In genomic region chr4:62385439-62385838, GRCm38 (mm10) we compare ENCODE assay signal across 27 mouse cellular contexts. TPM values are rescaled to one million over a fixed set of nuclear protein-coding genes. Genes with fewer than 3 reads are reported as not detected.
DNase-seq lines count a peak whose midpoint lies in the region; ATAC-seq and TF ChIP-seq lines count a peak whose summit lies in the region.
"Had no signal": no experiment of that assay in that cellular context is flagged by ENCODE, and none has a peak within 500 bp of the region (broad histone marks: within the 10 kb centered on the region; RNA-seq: fewer than 3 reads in every experiment).

No protein-coding gene starts in this region.

- H3K9ac ChIP-seq in limb, embryonic 13.5 days, result no peak overlapping the region
- H3K9ac ChIP-seq: embryonic facial prominence, embryonic 12.5 days; embryonic facial prominence, embryonic 15.5 days; forebrain, postnatal 0 days; heart, embryonic 13.5 days; hindbrain, embryonic 14.5 days had no signal

- no peak overlapping the region for H3K27ac ChIP-seq in limb, embryonic 13.5 days
- H3K27ac ChIP-seq in limb, embryonic 10.5 days, result no peak overlapping the region
- H3K27ac ChIP-seq: embryonic facial prominence, embryonic 12.5 days; embryonic facial prominence, embryonic 15.5 days; heart, adult 2 months; heart, embryonic 10.5 days; heart, embryonic 13.5 days; hindbrain, embryonic 14.5 days; hindbrain, postnatal 0 days had no signal

- peak; percentile 33 for TF ChIP-seq POLR2A in myocyte (IDR thresholded peaks at IDR 0.05; ENCODE audit: insufficient read length, low read depth)

- 0 out of 2 replicates have a peak, but pooled peaks have one; percentile 40 for ATAC-seq in limb, embryonic 13.5 days (ENCODE audit: low FRiP score, low read depth)
- ATAC-seq: CD4-positive, CD25-positive, alpha-beta regulatory T cell, adult 4 months; forebrain, embryonic 14.5 days; forebrain, postnatal 0 days; hindbrain, postnatal 0 days had no signal

- no peak for DNase-seq in limb, embryonic 10.5 days (ENCODE audit: low spot score)
- DNase-seq in right cerebral cortex, adult 2 months (ENCODE audit: low spot score in 2 of 2), result peak; percentile 21 to 38
- no peak for DNase-seq in right cerebral cortex, postnatal 4 days
- no peak for DNase-seq in cerebellum, adult 9-11 months
- DNase-seq: adrenal gland, adult 8-10 months; adrenal gland, postnatal 25 days; cerebellum, adult 18-20 months; cerebellum, adult 9-10 months; cerebellum, postnatal 25 days; forebrain, postnatal 0 days; gastrocnemius, postnatal 10 days; gastrocnemius, postnatal 36 days; heart, adult 2 months; heart, postnatal 14 days; heart, postnatal 4 days had no signal

- H3K4me1 ChIP-seq in limb, embryonic 13.5 days, result no peaks in the 10 kb centered on the region
- H3K4me1 ChIP-seq in limb, embryonic 10.5 days, result no peaks in the 10 kb centered on the region
- H3K4me1 ChIP-seq: embryonic facial prominence, embryonic 12.5 days; embryonic facial prominence, embryonic 15.5 days; heart, embryonic 10.5 days had no signal

- H3K27me3 ChIP-seq in limb, embryonic 13.5 days, result no peaks in the 10 kb centered on the region
- H3K27me3 ChIP-seq in limb, embryonic 10.5 days (ENCODE audit: low read depth, poor library complexity, severe bottlenecking), result no peaks in the 10 kb centered on the region
- H3K27me3 ChIP-seq in myocyte (ENCODE audit: control insufficient read depth, insufficient read depth, insufficient read length), result no peaks in the 10 kb centered on the region
- H3K27me3 ChIP-seq: embryonic facial prominence, embryonic 12.5 days; embryonic facial prominence, embryonic 15.5 days; heart, embryonic 13.5 days had no signal

- H3K9me3 ChIP-seq in limb, embryonic 13.5 days, result no peaks in the 10 kb centered on the region
- H3K9me3 ChIP-seq in limb, embryonic 10.5 days (replicated peaks), result no peaks in the 10 kb centered on the region
- H3K9me3 ChIP-seq: embryonic facial prominence, embryonic 12.5 days; embryonic facial prominence, embryonic 15.5 days; heart, embryonic 10.5 days; heart, embryonic 13.5 days had no signal

- H3K4me2 ChIP-seq in limb, embryonic 13.5 days (replicated peaks), result no peak overlapping the region
- H3K4me2 ChIP-seq in myocyte (ENCODE audit: low read depth), result no peak overlapping the region
- H3K4me2 ChIP-seq: embryonic facial prominence, embryonic 12.5 days; embryonic facial prominence, embryonic 15.5 days; heart, embryonic 13.5 days; hindbrain, embryonic 14.5 days had no signal

- H3K79me2 ChIP-seq in myocyte (ENCODE audit: control insufficient read depth, insufficient read depth), result no peaks in the 10 kb centered on the region

- peaks cover 47% of the 10 kb centered on the region for H3K36me3 ChIP-seq in limb, embryonic 13.5 days
- peaks cover 52% of the 10 kb centered on the region for H3K36me3 ChIP-seq in limb, embryonic 10.5 days
- peaks cover 18% of the 10 kb centered on the region for H3K36me3 ChIP-seq in myocyte (ENCODE audit: control insufficient read depth, insufficient read depth)

- WGBS in limb, embryonic 13.5 days, result 93% methylated on average over 7 of the region's 7 CpGs
- 93% methylated on average over 7 of the region's 7 CpGs for WGBS in limb, embryonic 10.5 days

- H3ac ChIP-seq in myocyte (ENCODE audit: control insufficient read depth, insufficient read length), result no peak overlapping the region

- no peak overlapping the region for H3K4me3 ChIP-seq in limb, embryonic 13.5 days
- no peak overlapping the region for H3K4me3 ChIP-seq in limb, embryonic 10.5 days
- H3K4me3 ChIP-seq in myocyte, result no peak overlapping the region
- H3K4me3 ChIP-seq: embryonic facial prominence, embryonic 12.5 days; embryonic facial prominence, embryonic 15.5 days; heart, adult 2 months; heart, embryonic 10.5 days; heart, embryonic 13.5 days had no signal

TF ChIP-seq in myocyte, 11 proteins besides CTCF, POLR2A, EP300 and RAD21:
- peak; percentile 85 for TF ChIP-seq POLR2AphosphoS2 (IDR thresholded peaks at IDR 0.05; ENCODE audit: insufficient read length, low read depth)
- TF ChIP-seq MYOD1 (IDR thresholded peaks at IDR 0.05; ENCODE audit: control insufficient read depth in 1 of 3, insufficient read length in 2 of 3, low read depth in 2 of 3), result no peak
TF ChIP-seq in myocyte: peak in this region for 1.

RNA-seq across cellular contexts. Expression of gene Cdc26, which starts 23.0 kb away (rescaled TPM):
- 202 TPM in 2 replicates for polyA plus RNA-seq in limb, embryonic 13.5 days (2015; fragmentation: Nextera tagmentation; extraction: Ambion mirVana)
- polyA plus RNA-seq in limb, embryonic 10.5 days (2016; fragmentation: Nextera tagmentation; extraction: Ambion mirVana), result 223 and 233 TPM in 2 replicates
- 49.2 TPM for polyA plus RNA-seq in myocyte (2012; fragmentation: generic; extraction: Trizol)

RNA-seq across cellular contexts. Expression of gene Prpf4, which starts 23.2 kb away (rescaled TPM):
- polyA plus RNA-seq in limb, embryonic 13.5 days (2015; fragmentation: Nextera tagmentation; extraction: Ambion mirVana), result 27.0 and 27.9 TPM in 2 replicates
- polyA plus RNA-seq in limb, embryonic 10.5 days (2016; fragmentation: Nextera tagmentation; extraction: Ambion mirVana), result 38.4 and 38.6 TPM in 2 replicates
- 6.0 TPM for polyA plus RNA-seq in myocyte (2012; fragmentation: generic; extraction: Trizol)

RNA-seq across cellular contexts. Expression of gene Slc31a1, which starts 24.9 kb away (rescaled TPM):
- polyA plus RNA-seq in limb, embryonic 13.5 days (2015; fragmentation: Nextera tagmentation; extraction: Ambion mirVana), result 42.5 and 45.7 TPM in 2 replicates
- 42.2 and 48.7 TPM in 2 replicates for polyA plus RNA-seq in limb, embryonic 10.5 days (2016; fragmentation: Nextera tagmentation; extraction: Ambion mirVana)
- polyA plus RNA-seq in myocyte (2012; fragmentation: generic; extraction: Trizol), result 22.5 TPM

RNA-seq across cellular contexts. Expression of gene Fkbp15, which starts 25.1 kb away (rescaled TPM):
- 25.4 and 27.9 TPM in 2 replicates for polyA plus RNA-seq in limb, embryonic 13.5 days (2015; fragmentation: Nextera tagmentation; extraction: Ambion mirVana)
- polyA plus RNA-seq in limb, embryonic 10.5 days (2016; fragmentation: Nextera tagmentation; extraction: Ambion mirVana), result 16.4 and 19.6 TPM in 2 replicates
- polyA plus RNA-seq in myocyte (2012; fragmentation: generic; extraction: Trizol), result 18.4 TPM

RNA-seq across cellular contexts. Expression of gene Rnf183, which starts 49.6 kb away (rescaled TPM):
- polyA plus RNA-seq in limb, embryonic 13.5 days (2015; fragmentation: Nextera tagmentation; extraction: Ambion mirVana), result not detected in 2 replicates
- polyA plus RNA-seq in limb, embryonic 10.5 days (2016; fragmentation: Nextera tagmentation; extraction: Ambion mirVana), result not detected in 2 replicates
- polyA plus RNA-seq in myocyte (2012; fragmentation: generic; extraction: Trizol), result not detected
- polyA plus RNA-seq: embryonic facial prominence, embryonic 12.5 days; forebrain, embryonic 11.5 days; forebrain, embryonic 14.5 days; heart, adult 2 months; heart, embryonic 10.5 days; heart, embryonic 13.5 days; hindbrain, embryonic 11.5 days; hindbrain, embryonic 14.5 days had no signal

Comparison
In these comparisons a context has a peak if more than half of its experiments do, and no peak if none do; other contexts are left out.
1. DNase-seq: peak in right cerebral cortex, adult 2 months (2 of 2); none in limb, embryonic 10.5 days (single experiment), right cerebral cortex, postnatal 4 days (single experiment) and cerebellum, adult 9-11 months (single experiment).